Mouse (Mus musculus): ENCODE measurements around the gene Olfr222.

GRCm38 (mm10) chr11:59562336-59562735 is 13.7 kb downstream of the Olfr222 start:
- TF ChIP-seq CTCF (IDR thresholded peaks at IDR 0.05; ENCODE audit: insufficient read depth, low read depth, low read length) (no peak), POLR2A (IDR thresholded peaks at IDR 0.05; ENCODE audit: insufficient read depth, low read depth, low read length) (no peak)
